Mouse (Mus musculus) forebrain, postnatal 0 days (tissue): ENCODE data around the gene Vps8. TPM values are rescaled to one million over a fixed set of nuclear protein-coding genes. Genes with fewer than 3 reads are reported as not detected.

Experiments used
- ATAC-seq: fragments of 200-750 bp; cut with Nextera tagmentation; 2 replicates; pipeline ENCODE4 v1.8.0; 2017; ENCODE audit warnings: mild to moderate bottlenecking, moderate library complexity
- DNase-seq: peaks from one replicate; pipeline ENCODE4 v3.0.0-alpha.2; 2015
- H3K27ac ChIP-seq: fragments of 300-500 bp; sonication (generic); 2 replicates; pipeline ENCODE4 v1.5.1; 2014; ENCODE audit warnings: low read depth, mild to moderate bottlenecking, antibody characterized with exemption, low read length, moderate library complexity, mixed read lengths
- H3K27me3 ChIP-seq: fragments of 300-500 bp; sonication (generic); 2 replicates; pipeline ENCODE4 v1.6.1; 2014; ENCODE audit warnings: mild to moderate bottlenecking, low read length, mixed read lengths; ENCODE audit not compliant: insufficient read depth
- H3K36me3 ChIP-seq: fragments of 300-500 bp; sonication (generic); 2 replicates; pipeline ENCODE4 v1.6.1; 2014; ENCODE audit warnings: mild to moderate bottlenecking, moderate library complexity; ENCODE audit not compliant: insufficient read depth
- H3K4me1 ChIP-seq: fragments of 300-500 bp; sonication (generic); 2 replicates; pipeline ENCODE4 v1.6.1; 2014; ENCODE audit warnings: antibody characterized with exemption; ENCODE audit not compliant: insufficient read depth
- H3K4me2 ChIP-seq: fragments of 300-500 bp; sonication (generic); 2 replicates; pipeline ENCODE4 v1.6.1; 2014; ENCODE audit warnings: low read depth, mild to moderate bottlenecking, moderate library complexity
- H3K4me3 ChIP-seq: fragments of 300-500 bp; sonication (generic); 2 replicates; pipeline ENCODE4 v1.5.1; 2014; ENCODE audit warnings: low read depth, low read length, mixed read lengths
- H3K9ac ChIP-seq: fragments of 300-500 bp; sonication (generic); 2 replicates; pipeline ENCODE4 v1.6.1; 2014; ENCODE audit warnings: mild to moderate bottlenecking
- H3K9me3 ChIP-seq: fragments of 300-500 bp; sonication (generic); 2 replicates; pipeline ENCODE4 v1.6.1; 2016; ENCODE audit warnings: low read length
- CTCF ChIP-seq: sonication (generic); IDR thresholded peaks from 2 replicates; pipeline ENCODE4 v1.5.1; 2016; ENCODE audit warnings: antibody characterized with exemption, control low read depth, low read depth
- WGBS: fragments of 180-500 bp; shearing (Covaris S2); extraction: QIAGEN DNeasy Blood & Tissue Kit; methylation state at CpG from one replicate; pipeline ENCODE4 v1.1.7; 2014; 5-methylcytosine and 5-hydroxymethylcytosine counted together
- polyA plus RNA-seq: library from polyadenylated mRNA; unstranded; fragments of >200 nt; fragmentation: Nextera tagmentation; extraction: Ambion mirVana; gene quantifications from 2 replicates; pipeline ENCODE4 v1.2.1, GENCODE M21; 2015
- total RNA-seq: library from RNA; depleted of rRNA; stranded (reverse); fragments of >200 nt; gene quantifications from 2 replicates; pipeline ENCODE4 v1.2.3, GENCODE M21; 2014

The Vps8 gene
- total and polyA plus RNA-seq, 2 experiments from 2014 or later: 24.2 to 35.9 TPM

DNA sequence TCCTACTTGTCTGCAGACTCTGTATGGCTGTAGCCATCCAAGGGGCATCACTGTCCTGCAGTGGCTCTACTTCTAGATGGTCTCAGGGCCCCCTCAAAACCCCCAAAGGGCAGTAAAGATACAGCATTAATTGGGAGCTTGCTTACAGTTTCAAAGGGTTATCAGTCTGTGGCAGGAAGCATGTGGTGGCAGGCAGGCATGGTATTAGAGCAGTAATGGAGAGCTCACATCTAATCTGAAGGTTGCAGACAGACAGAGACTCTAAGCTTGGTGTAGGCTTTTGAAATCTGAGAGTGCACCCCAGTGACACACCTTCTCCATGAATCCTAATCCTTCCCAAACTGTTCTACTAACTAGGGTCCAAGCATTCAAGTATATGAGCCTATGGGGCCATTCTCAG is 211.5 kb downstream of the Vps8 start:
- Histone ChIP-seq H3K4me3 (no peak overlapping the region), H3K9me3 (no peaks in the 10 kb centered on the region), H3K4me2 (no peak overlapping the region), H3K9ac (no peak overlapping the region), H3K36me3 (no peaks in the 10 kb centered on the region), H3K27me3 (no peaks in the 10 kb centered on the region), H3K4me1 (no peaks in the 10 kb centered on the region), H3K27ac (no peak overlapping the region)
- ATAC-seq (no peak), DNase-seq (no peak)
- TF ChIP-seq CTCF: no peak

- no peak for ATAC-seq
- no peaks in the 10 kb centered on the region for H3K4me1 ChIP-seq
- H3K9me3 ChIP-seq: no peaks in the 10 kb centered on the region
- no peak for TF ChIP-seq CTCF
- H3K36me3 ChIP-seq: no peaks in the 10 kb centered on the region
- no peak for DNase-seq
- no peak overlapping the region for H3K9ac ChIP-seq
- H3K27ac ChIP-seq: no peak overlapping the region
- H3K4me3 ChIP-seq: no peak overlapping the region
- no peak overlapping the region for H3K4me2 ChIP-seq
- no peaks in the 10 kb centered on the region for H3K27me3 ChIP-seq
- WGBS: 78% methylated on average over 5 of the region's 5 CpGs
These were observed 213.4 kb downstream of the Vps8 start for GRCm38 (mm10) chr16:21636156-21636853.

GRCm38 (mm10) chr16:21637201-21637819 is 214.4 kb downstream of the Vps8 start:
- peaks cover 9% of the 10 kb centered on the region; the same call in 1 of the 2 replicates for H3K36me3 ChIP-seq
- no peaks in the 10 kb centered on the region for H3K27me3 ChIP-seq
- DNase-seq: no peak
- no peaks in the 10 kb centered on the region for H3K4me1 ChIP-seq
- no peaks in the 10 kb centered on the region for H3K9me3 ChIP-seq
- TF ChIP-seq CTCF: no peak
- H3K4me2 ChIP-seq: no peak overlapping the region
- no peak overlapping the region for H3K4me3 ChIP-seq
- ATAC-seq: no peak
- H3K9ac ChIP-seq: no peak overlapping the region
- 83% methylated on average over 11 of the region's 11 CpGs for WGBS
- no peak overlapping the region for H3K27ac ChIP-seq

- H3K4me3 ChIP-seq: no peak overlapping the region
- no peaks in the 10 kb centered on the region for H3K27me3 ChIP-seq
- H3K9ac ChIP-seq: no peak overlapping the region
- H3K27ac ChIP-seq: no peak overlapping the region
- H3K9me3 ChIP-seq: no peaks in the 10 kb centered on the region
- TF ChIP-seq CTCF: no peak
- H3K36me3 ChIP-seq: peaks cover 20% of the 10 kb centered on the region
- 87% methylated on average over 7 of the region's 7 CpGs for WGBS
- no peak for ATAC-seq
- no peak for DNase-seq
- no peaks in the 10 kb centered on the region for H3K4me1 ChIP-seq
- no peak overlapping the region for H3K4me2 ChIP-seq
These were observed 218.0 kb downstream of the Vps8 start for GRCm38 (mm10) chr16:21640766-21641499.

DNA sequence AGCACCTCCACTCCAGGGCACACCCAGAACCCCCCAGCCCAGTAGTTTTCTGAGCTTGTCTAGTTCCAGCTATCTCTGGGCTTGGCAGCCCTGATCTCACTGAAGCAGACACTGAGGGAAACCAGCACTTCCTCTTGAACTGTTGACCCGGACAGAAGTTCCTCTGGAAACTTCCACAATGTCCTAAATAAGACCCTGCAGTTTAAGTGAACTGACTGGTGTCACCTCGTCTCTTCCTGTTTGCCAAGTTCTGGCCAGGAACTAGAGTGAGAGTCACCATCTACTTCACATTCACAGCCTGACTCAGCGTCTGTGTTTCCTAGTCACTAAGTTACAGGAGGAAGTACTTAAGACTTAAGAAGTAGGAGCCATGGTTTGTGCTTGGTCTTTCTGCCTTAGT is 219.0 kb downstream of the Vps8 start:
- WGBS: 87% methylated on average over 3 of the region's 3 CpGs
- H3K27ac ChIP-seq: no peak overlapping the region
- H3K4me2 ChIP-seq: no peak overlapping the region
- no peak overlapping the region for H3K4me3 ChIP-seq
- no peak for TF ChIP-seq CTCF
- H3K9ac ChIP-seq: no peak overlapping the region
- H3K9me3 ChIP-seq: no peaks in the 10 kb centered on the region
- no peaks in the 10 kb centered on the region for H3K27me3 ChIP-seq
- peaks cover 20% of the 10 kb centered on the region for H3K36me3 ChIP-seq
- H3K4me1 ChIP-seq: no peaks in the 10 kb centered on the region
- DNase-seq (no peak), ATAC-seq (no peak)

GRCm38 (mm10) chr16:21642906-21643305 is 220.0 kb downstream of the Vps8 start:
- Histone ChIP-seq H3K9me3 (no peaks in the 10 kb centered on the region), H3K4me2 (no peak overlapping the region), H3K4me1 (no peaks in the 10 kb centered on the region), H3K27ac (no peak overlapping the region), H3K36me3 (peaks cover 27% of the 10 kb centered on the region), H3K27me3 (no peaks in the 10 kb centered on the region), H3K9ac (no peak overlapping the region), H3K4me3 (no peak overlapping the region)
- ATAC-seq: no peak
- TF ChIP-seq CTCF: no peak
- DNase-seq: no peak
- WGBS: 93% methylated on average over 5 of the region's 5 CpGs

GRCm38 (mm10) chr16:21643621-21644041 is 220.7 kb downstream of the Vps8 start:
- H3K4me2 ChIP-seq: no peak overlapping the region
- no peaks in the 10 kb centered on the region for H3K4me1 ChIP-seq
- 0 out of 2 replicates have a peak overlapping the region, but pooled peaks have one; percentile 35 for H3K27ac ChIP-seq
- no peak for TF ChIP-seq CTCF
- 63% methylated on average over 2 of the region's 2 CpGs for WGBS
- no peak overlapping the region for H3K4me3 ChIP-seq
- H3K36me3 ChIP-seq: peaks cover 27% of the 10 kb centered on the region
- H3K9me3 ChIP-seq: no peaks in the 10 kb centered on the region
- H3K27me3 ChIP-seq: no peaks in the 10 kb centered on the region
- ATAC-seq (peak; percentile 63), DNase-seq (peak; percentile 26)
- H3K9ac ChIP-seq: no peak overlapping the region
